Mouse (Mus musculus) CH12.LX (cell line): Measurements from ENCODE around the gene Alad. TPM values are rescaled to one million over a fixed set of nuclear protein-coding genes. Genes with fewer than 3 reads are reported as not detected.

Experiments
- DNase-seq: peaks from one replicate; pipeline ENCODE4 v3.0.0-alpha.2; 2013; ENCODE audit errors: extremely low read depth
- H3K27ac ChIP-seq: 2 replicates; pipeline ENCODE4 v1.5.1; 2012; ENCODE audit warnings: low read depth, mild to moderate bottlenecking, control low read depth, moderate library complexity; ENCODE audit not compliant: insufficient read depth
- H3K27me3 ChIP-seq: replicated peaks from 2 replicates; pipeline ENCODE3; 2012; ENCODE audit warnings: inconsistent platforms
- H3K36me3 ChIP-seq, 2 experiments: replicated peaks in 1 of 2; 2 replicates each; pipeline versions ENCODE3 to v1.6.1; 2012; ENCODE audit warnings: inconsistent platforms in 1 of 2, low read length in 1 of 2, mild to moderate bottlenecking in 1 of 2, mixed read lengths in 1 of 2, moderate library complexity in 1 of 2; ENCODE audit not compliant: control insufficient read depth in 1 of 2, insufficient read depth in 1 of 2
- H3K4me1 ChIP-seq, 2 experiments: 2 replicates each; pipeline ENCODE4 v1.6.1; 2012; ENCODE audit warnings: inconsistent platforms in 1 of 2, moderate library complexity in 1 of 2; ENCODE audit not compliant: insufficient read depth in 2 of 2, control insufficient read depth in 1 of 2
- H3K4me2 ChIP-seq: 2 replicates; pipeline ENCODE4 v1.6.1; 2012; ENCODE audit warnings: low read depth, mild to moderate bottlenecking, control low read depth; ENCODE audit not compliant: poor library complexity, insufficient read depth, severe bottlenecking
- H3K4me3 ChIP-seq, 3 experiments: fragments of 150-350 bp in 1 of 3; sonication (generic) in 1 of 3; replicated peaks in 1 of 3; 2 replicates each; pipeline versions ENCODE3 to v1.5.1; 2011 to 2012; ENCODE audit warnings: low read depth in 2 of 3, low read length in 2 of 3, mild to moderate bottlenecking in 2 of 3, moderate library complexity in 2 of 3, control low read depth in 1 of 3, improper control_type of control experiment in 1 of 3, inconsistent platforms in 1 of 3, mixed read lengths in 1 of 3; ENCODE audit not compliant: poor library complexity in 1 of 3
- H3K79me2 ChIP-seq: replicated peaks from 2 replicates; pipeline ENCODE4 v1.6.1; 2012; ENCODE audit warnings: mild to moderate bottlenecking, moderate library complexity; ENCODE audit not compliant: control insufficient read depth, poor library complexity, insufficient read depth, severe bottlenecking; ENCODE audit errors: extremely low read depth
- H3K9ac ChIP-seq: 2 replicates; pipeline ENCODE4 v1.6.1; 2012; ENCODE audit warnings: low read depth, mild to moderate bottlenecking, control low read depth, moderate library complexity; ENCODE audit not compliant: insufficient read depth
- H3K9me3 ChIP-seq: replicated peaks from 2 replicates; pipeline ENCODE3; 2012; ENCODE audit warnings: low read length, inconsistent platforms, mixed read lengths
- BHLHE40 ChIP-seq: IDR thresholded peaks from 2 replicates; pipeline ENCODE4 v1.6.1; 2011; ENCODE audit warnings: mild to moderate bottlenecking, low read depth, low read length, improper control_type of control experiment
- CHD1 ChIP-seq: IDR thresholded peaks from 2 replicates; pipeline ENCODE4 v1.6.1; 2012; ENCODE audit warnings: low read depth, low read length, improper control_type of control experiment, inconsistent platforms
- ELF1 ChIP-seq: IDR thresholded peaks from 2 replicates; pipeline ENCODE4 v1.6.1; 2014; ENCODE audit warnings: low read depth, mild to moderate bottlenecking, inconsistent platforms, low read length, improper control_type of control experiment
- ETS1 ChIP-seq: conservative IDR thresholded peaks from 2 replicates; pipeline ENCODE4 v1.6.1; 2012; ENCODE audit warnings: low read depth, mild to moderate bottlenecking, inconsistent platforms, low read length, improper control_type of control experiment, moderate library complexity
- KAT2A ChIP-seq: IDR thresholded peaks from 2 replicates; pipeline ENCODE4 v1.6.1; 2012; ENCODE audit warnings: low read length, improper control_type of control experiment, inconsistent platforms; ENCODE audit not compliant: insufficient replicate concordance
- MAFK ChIP-seq: IDR thresholded peaks from 2 replicates; pipeline ENCODE4 v1.6.1; 2011; ENCODE audit warnings: low read length, improper control_type of control experiment; ENCODE audit not compliant: insufficient replicate concordance
- MAZ ChIP-seq: IDR thresholded peaks from 2 replicates; pipeline ENCODE4 v1.6.1; 2012; ENCODE audit warnings: low read depth, mild to moderate bottlenecking, inconsistent platforms, low read length, improper control_type of control experiment, moderate library complexity
- MXI1 ChIP-seq: IDR thresholded peaks from 2 replicates; pipeline ENCODE4 v1.6.1; 2011; ENCODE audit warnings: mild to moderate bottlenecking, low read depth, low read length, improper control_type of control experiment
- SMC3 ChIP-seq: IDR thresholded peaks from 2 replicates; pipeline ENCODE4 v1.6.1; 2011; ENCODE audit warnings: low read depth, low read length, improper control_type of control experiment
- TBP ChIP-seq: conservative IDR thresholded peaks from 2 replicates; pipeline ENCODE4 v1.6.1; 2011; ENCODE audit warnings: low read depth, low read length, improper control_type of control experiment
- TCF12 ChIP-seq: IDR thresholded peaks from 2 replicates; pipeline ENCODE4 v1.6.1; 2014; ENCODE audit warnings: low read depth, mild to moderate bottlenecking, inconsistent platforms, low read length, improper control_type of control experiment
- USF1 ChIP-seq: IDR thresholded peaks from 2 replicates; pipeline ENCODE4 v1.6.1; 2014; ENCODE audit warnings: low read depth, mild to moderate bottlenecking, inconsistent platforms, low read length, improper control_type of control experiment
- ZMIZ1 ChIP-seq: IDR thresholded peaks from 2 replicates; pipeline ENCODE4 v1.6.1; 2012; ENCODE audit warnings: low read depth, mild to moderate bottlenecking, inconsistent platforms, low read length, improper control_type of control experiment
- dilution Hi-C: fragments of 300-500 bp; cut with MboI; formaldehyde crosslinking; loops from 2 replicates; pipeline ENCODE4 v1.14.3; 2020; ENCODE audit warnings: low sequenced_read_pairs; ENCODE audit not compliant: extremely low pct_unique_long_range_greater_than_20kb, extremely low pct_ligation_motif_present
- in situ Hi-C: fragments of 300-500 bp; cut with MboI; formaldehyde crosslinking; loops from 3 replicates; pipeline ENCODE4 v1.14.3; 2019; ENCODE audit warnings: low sequenced_read_pairs, low pct_ligation_motif_present, low pct_unique_long_range_greater_than_20kb, mixed read lengths
- polyA plus RNA-seq: library from polyadenylated mRNA; unstranded; fragments of >175 nt; gene quantifications from 2 replicates; pipeline ENCODE4 v1.2.1, GENCODE M21; 2012; ENCODE audit warnings: low read depth; ENCODE audit not compliant: insufficient read length
- total RNA-seq, 2 experiments: library from RNA; depleted of rRNA; stranded (reverse); fragments of 300-350 nt in 1 of 2; fragments of >200 nt in 1 of 2; gene quantifications; 2 replicates each; pipeline ENCODE4 v1.2.3; 2012 to 2014

The Alad gene
- total and polyA plus RNA-seq, 3 experiments = 35.1 to 79.0 (median 78.2) TPM

DNA sequence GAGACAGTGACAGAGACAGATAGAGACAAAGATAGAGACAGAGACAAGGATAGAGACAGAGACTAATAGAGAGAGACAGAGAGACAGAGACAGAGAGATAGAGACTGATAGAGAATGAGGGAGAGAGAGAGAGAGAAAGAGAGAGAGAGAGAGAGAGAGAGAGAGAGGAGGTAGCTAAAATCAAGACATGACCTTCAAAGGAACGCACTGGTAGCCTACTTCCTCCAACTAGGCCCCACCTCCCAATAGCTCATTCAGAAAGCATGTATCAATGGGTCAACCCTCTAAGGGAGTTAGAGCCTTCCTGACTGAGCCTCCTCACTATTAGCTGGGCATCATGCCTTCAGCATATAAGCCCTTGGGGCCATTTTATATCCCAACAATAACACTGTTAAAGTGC lies 48.6 kb upstream of the Alad start:
- TF ChIP-seq SMC3 (no peak), MAFK (no peak)
- Histone ChIP-seq H3K9ac (no peak overlapping the region), H3K4me1 (peaks cover 2 to 4% of the 10 kb centered on the region in 2 experiments), H3K36me3 (no peaks in the 10 kb centered on the region), H3K27me3 (no peaks in the 10 kb centered on the region), H3K9me3 (no peaks in the 10 kb centered on the region), H3K4me2 (no peak overlapping the region), H3K27ac (no peak overlapping the region), H3K79me2 (no peaks in the 10 kb centered on the region), H3K4me3 (no peak overlapping the region)
- dilution Hi-C loops = no loop called here
- DNase-seq = no peak
- in situ Hi-C loops = no loop called here

DNA sequence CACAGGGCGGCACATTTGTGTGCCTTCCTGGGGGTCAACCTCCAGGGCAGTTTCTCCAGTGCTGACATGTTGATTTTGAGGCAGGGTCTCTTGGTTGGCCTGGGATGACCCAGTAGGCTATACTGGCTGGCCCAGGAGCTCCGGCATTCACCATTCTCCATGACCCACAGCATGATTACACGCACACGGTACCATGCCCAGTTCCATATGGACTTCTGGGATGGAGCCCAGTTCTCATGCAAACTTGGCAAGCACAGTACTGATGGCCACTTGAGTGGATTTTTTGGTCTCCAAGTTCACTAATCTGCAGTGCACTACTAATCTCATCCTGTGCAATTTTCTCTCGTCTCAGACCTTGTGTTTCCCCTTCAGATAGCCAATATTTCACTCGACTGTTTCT lies 48.0 kb upstream of the Alad start:
- no peak for DNase-seq
- Histone ChIP-seq H3K36me3 (no peaks in the 10 kb centered on the region), H3K4me2 (no peak overlapping the region), H3K27me3 (no peaks in the 10 kb centered on the region), H3K9ac (no peak overlapping the region), H3K4me1 (peaks cover 7 to 9% of the 10 kb centered on the region in 2 experiments), H3K27ac (no peak overlapping the region)
- dilution Hi-C loops = no loop called here
- in situ Hi-C loops = no loop called here
- TF ChIP-seq SMC3 (no peak), ETS1 (no peak), TBP (no peak), KAT2A (no peak), TCF12 (no peak), CHD1 (no peak), ELF1 (no peak), USF1 (no peak), MXI1 (no peak), BHLHE40 (no peak), ZMIZ1 (no peak)
- TF ChIP-seq, all 38 proteins: peak for 0
- H3K4me3 ChIP-seq = no peak overlapping the region
- no peaks in the 10 kb centered on the region for H3K79me2 ChIP-seq
- no peaks in the 10 kb centered on the region for H3K9me3 ChIP-seq

GRCm38 (mm10) chr4:62566530-62566929 lies 46.8 kb upstream of the Alad start:
- Histone ChIP-seq H3K4me1 (peaks cover 9 to 14% of the 10 kb centered on the region in 2 experiments), H3K4me3 (no peak overlapping the region), H3K36me3 (no peaks in the 10 kb centered on the region), H3K9ac (no peak overlapping the region), H3K27me3 (no peaks in the 10 kb centered on the region), H3K79me2 (no peaks in the 10 kb centered on the region), H3K4me2 (no peak overlapping the region), H3K27ac (no peak overlapping the region), H3K9me3 (no peaks in the 10 kb centered on the region)
- no peak for TF ChIP-seq MAZ
- TF ChIP-seq MAFK = no peak
- dilution Hi-C loops = no loop called here
- no peak for DNase-seq
- in situ Hi-C loops = no loop called here
